ENCODE assay signal across 11 mouse cellular contexts in genomic region chr2:159096667-159097066, GRCm38 (mm10).
DNase-seq lines count a peak whose midpoint lies in the region; ATAC-seq and TF ChIP-seq lines count a peak whose summit lies in the region.
"Had no signal": no experiment of that assay in that cellular context is flagged by ENCODE, and none has a peak within 500 bp of the region (broad histone marks: within the 10 kb centered on the region; RNA-seq: fewer than 3 reads in every experiment).

No protein-coding gene starts in this region.

- intact Hi-C loops in heart, postnatal 14 days (cut with DNase I), result no loop called here

- 55% methylated on average over 2 of the region's 2 CpGs for WGBS in lung, adult 2 months
- WGBS in stomach, embryonic 14.5 days, result 26% methylated on average over 2 of the region's 2 CpGs

- DNase-seq in lung, adult 18-20 months, result peak; percentile 31 to 51
- no peak for DNase-seq in lung, adult 2 months
- peak; percentile 65 to 73 for DNase-seq in heart, postnatal 14 days
- peak; percentile 78 to 84 for DNase-seq in kidney, postnatal 4 days
- no peak for DNase-seq in right cerebral cortex, postnatal 14 days
- DNase-seq: cerebellum, adult 11-12 months had no signal

- no peak overlapping the region for H3K27ac ChIP-seq in stomach, embryonic 14.5 days (ENCODE audit: low read length)
- H3K27ac ChIP-seq: hindbrain, embryonic 15.5 days had no signal

- no peaks in the 10 kb centered on the region for H3K9me3 ChIP-seq in stomach, embryonic 14.5 days (ENCODE audit: control insufficient read depth, low read depth, low read length)
- H3K9me3 ChIP-seq: hindbrain, embryonic 15.5 days had no signal

- TF ChIP-seq CTCF in lung, adult 2 months (IDR thresholded peaks at IDR 0.05; ENCODE audit: insufficient read depth, low read length), result no peak

- H3K27me3 ChIP-seq in stomach, embryonic 14.5 days (ENCODE audit: control insufficient read depth, insufficient read depth, low read length), result no peaks in the 10 kb centered on the region
- H3K27me3 ChIP-seq: CH12.LX; hindbrain, embryonic 15.5 days had no signal

- no peak overlapping the region for H3K4me3 ChIP-seq in lung, adult 2 months (replicated peaks; ENCODE audit: extremely low read depth, low read depth, low read length)
- H3K4me3 ChIP-seq in stomach, embryonic 14.5 days (ENCODE audit: low read depth, low read length), result no peak overlapping the region
- H3K4me3 ChIP-seq: hindbrain, embryonic 15.5 days had no signal

- H3K9ac ChIP-seq in stomach, embryonic 14.5 days (replicated peaks; ENCODE audit: low read depth, low read length), result no peak overlapping the region
- H3K9ac ChIP-seq: hindbrain, embryonic 15.5 days had no signal

- TF ChIP-seq POLR2A in lung, adult 2 months (IDR thresholded peaks at IDR 0.05; ENCODE audit: borderline replicate concordance, extremely low read depth, low read depth, low read length), result no peak

- no peaks in the 10 kb centered on the region for H3K36me3 ChIP-seq in stomach, embryonic 14.5 days (ENCODE audit: control insufficient read depth, insufficient read depth, low read length)
- H3K36me3 ChIP-seq: hindbrain, embryonic 15.5 days had no signal

- no peak overlapping the region for H3K4me2 ChIP-seq in stomach, embryonic 14.5 days (replicated peaks; ENCODE audit: low read depth, low read length)
- H3K4me2 ChIP-seq: hindbrain, embryonic 15.5 days had no signal

- no peaks in the 10 kb centered on the region for H3K4me1 ChIP-seq in lung, adult 2 months (ENCODE audit: control insufficient read depth, insufficient read depth, low read length)
- no peaks in the 10 kb centered on the region; the same call in 1 of the 2 replicates for H3K4me1 ChIP-seq in stomach, embryonic 14.5 days (ENCODE audit: control insufficient read depth, insufficient read depth, low read length)
- H3K4me1 ChIP-seq: hindbrain, embryonic 15.5 days had no signal

- peak; percentile 33; the same call in 1 of the 2 replicates for ATAC-seq in stomach, embryonic 14.5 days (ENCODE audit: insufficient number of reproducible peaks, insufficient read depth, low FRiP score, low read depth)
- no peak for ATAC-seq in granulocyte monocyte progenitor cell, adult 5-6 weeks (replicated peaks; ENCODE audit: poor library complexity, severe bottlenecking)
- no peak for ATAC-seq in cerebellum, adult (ENCODE audit: insufficient number of reproducible peaks, low FRiP score, low TSS enrichment)

Comparison
In these comparisons a context has a peak if more than half of its experiments do, and no peak if none do; other contexts are left out.
1. DNase-seq: peak in lung, adult 18-20 months (2 of 2), heart, postnatal 14 days (2 of 2) and kidney, postnatal 4 days (2 of 2); none in lung, adult 2 months (single experiment) and right cerebral cortex, postnatal 14 days (single experiment).